Mouse (Mus musculus) brain, embryonic 18.5 days (tissue): Measurements from ENCODE around the gene Wscd2.

Experiments
- DNase-seq: peaks from one replicate; pipeline ENCODE4 v3.0.0-alpha.2; 2012; ENCODE audit warnings: low read depth, low spot score

The Wscd2 gene

GRCm38 (mm10) chr5:113490033-113490432 is at the start of gene Wscd2:
TSS of gene Wscd2 (plus strand) at chr5:113490333.
- DNase-seq = no peak

- DNase-seq = no peak
These were observed 48.0 kb upstream of the Wscd2 start for GRCm38 (mm10) chr5:113442180-113442579.

- no peak for DNase-seq
These were observed 42.0 kb upstream of the Wscd2 start for GRCm38 (mm10) chr5:113448023-113448734.

GRCm38 (mm10) chr5:113449336-113449735 is 40.8 kb upstream of the Wscd2 start:
- no peak for DNase-seq

GRCm38 (mm10) chr5:113452691-113453090 is 37.4 kb upstream of the Wscd2 start:
- no peak for DNase-seq

- DNase-seq = no peak
These were observed 36.8 kb upstream of the Wscd2 start for GRCm38 (mm10) chr5:113453356-113453755.

- DNase-seq = no peak
These were observed 34.1 kb upstream of the Wscd2 start for GRCm38 (mm10) chr5:113456020-113456419.

GRCm38 (mm10) chr5:113456756-113457155 is 33.4 kb upstream of the Wscd2 start:
- no peak for DNase-seq

GRCm38 (mm10) chr5:113457260-113457659 is 32.9 kb upstream of the Wscd2 start:
- no peak for DNase-seq

- no peak for DNase-seq
These were observed 30.2 kb upstream of the Wscd2 start for GRCm38 (mm10) chr5:113459942-113460341.

- no peak for DNase-seq
These were observed 28.6 kb upstream of the Wscd2 start for GRCm38 (mm10) chr5:113461582-113461981.

- no peak for DNase-seq
These were observed 28.0 kb upstream of the Wscd2 start for GRCm38 (mm10) chr5:113461998-113462625.

- DNase-seq = no peak
These were observed 25.4 kb upstream of the Wscd2 start for GRCm38 (mm10) chr5:113464731-113465130.

- DNase-seq = no peak
These were observed 23.6 kb upstream of the Wscd2 start for GRCm38 (mm10) chr5:113466536-113466935.

GRCm38 (mm10) chr5:113467072-113467471 is 23.1 kb upstream of the Wscd2 start:
- DNase-seq = no peak

- DNase-seq = no peak
These were observed 22.4 kb upstream of the Wscd2 start for GRCm38 (mm10) chr5:113467765-113468164.

- DNase-seq = no peak
These were observed 21.5 kb upstream of the Wscd2 start for GRCm38 (mm10) chr5:113468625-113469024.

- no peak for DNase-seq
These were observed 20.9 kb upstream of the Wscd2 start for GRCm38 (mm10) chr5:113469231-113469630.

GRCm38 (mm10) chr5:113469826-113470225 is 20.3 kb upstream of the Wscd2 start:
- DNase-seq = no peak

- no peak for DNase-seq
These were observed 18.7 kb upstream of the Wscd2 start for GRCm38 (mm10) chr5:113471417-113471816.

- no peak for DNase-seq
These were observed 17.8 kb upstream of the Wscd2 start for GRCm38 (mm10) chr5:113472339-113472738.

- DNase-seq = no peak
These were observed 13.3 kb upstream of the Wscd2 start for GRCm38 (mm10) chr5:113476816-113477215.

- no peak for DNase-seq
These were observed 11.1 kb upstream of the Wscd2 start for GRCm38 (mm10) chr5:113479075-113479474.
